Mouse (Mus musculus): Measurements from ENCODE around the gene Cdk14. TPM values are rescaled to one million over a fixed set of nuclear protein-coding genes. Genes with fewer than 3 reads are reported as not detected.
A peak's percentile ranks its signal among the peaks of the same experiment; 100 is the strongest.

Gene Cdk14
- polyA plus RNA-seq, 1 experiment from 2014 or later, result 37.8 TPM

- ATAC-seq (ENCODE audit: insufficient read depth) (no peak), DNase-seq (peak; percentile 49)
- Histone ChIP-seq H3K4me3 (ENCODE audit: low read depth, low read length) (peak overlapping the region; percentile 85), H3K4me1 (ENCODE audit: insufficient read depth) (peaks cover 14% of the 10 kb centered on the region; the same call in 1 of the 2 replicates), H3K27ac (ENCODE audit: low read depth) (no peak overlapping the region), H3K36me3 (ENCODE audit: insufficient read depth) (peaks cover 24% of the 10 kb centered on the region), H3K4me2 (peak overlapping the region; percentile 81), H3K9ac (peak overlapping the region; percentile 93), H3K9me3 (ENCODE audit: low read depth, low read length) (no peaks in the 10 kb centered on the region), H3K27me3 (ENCODE audit: insufficient read depth, low read length) (no peaks in the 10 kb centered on the region)
- WGBS, result 23% methylated on average over 9 of the region's 9 CpGs
- no peak for TF ChIP-seq CTCF (IDR thresholded peaks at IDR 0.05; ENCODE audit: low read depth)
Observed at GRCm38 (mm10) chr5:4754701-4755281, 665.3 kb downstream of the Cdk14 start.

Small RNA genes within 50 kb of the gene (microRNA-seq; reads per million reads assigned to microRNA genes)
- not detected for gene Gm25037 (ENCODE audit: borderline number of aligned reads)
- not detected for gene Gm44483 (ENCODE audit: borderline number of aligned reads)

Other genes starting within 250 kb of the Cdk14 start
- gene 1700015F17Rik, start 58.8 kb upstream of the Cdk14 start, polyA plus RNA-seq (2014; fragmentation: Nextera tagmentation; extraction: Ambion mirVana), result not detected in 2 replicates
- gene Cldn12, start 94.6 kb upstream of the Cdk14 start, polyA plus RNA-seq (2014; fragmentation: Nextera tagmentation; extraction: Ambion mirVana), result 17.6 and 17.9 TPM in 2 replicates
- gene Gtpbp10, start 139.2 kb upstream of the Cdk14 start, polyA plus RNA-seq (2014; fragmentation: Nextera tagmentation; extraction: Ambion mirVana), result 31.0 and 33.7 TPM in 2 replicates
- gene Gm8773, start 153.5 kb upstream of the Cdk14 start, polyA plus RNA-seq (2014; fragmentation: Nextera tagmentation; extraction: Ambion mirVana), result 0.24 and 0.80 TPM in 2 replicates
- 3.1 and 4.3 TPM in 2 replicates for gene Cfap69, start 243.9 kb upstream of the Cdk14 start, polyA plus RNA-seq (2014; fragmentation: Nextera tagmentation; extraction: Ambion mirVana)